Mouse (Mus musculus): ENCODE measurements at regions not wholly inside any gene's neighbourhood (a gene's known extent, or its start where the extent isn't known, plus 50 kb on each side); places are given as distances from the start of the nearest gene placed in this dataset.

- no peak for DNase-seq (ENCODE audit: low spot score)
Measured at GRCm38 (mm10) chr2:55687345-55687744, 251.6 kb downstream of the Kcnj3 start.

GRCm38 (mm10) chr2:55692902-55693870, 257.4 kb downstream of the Kcnj3 start:
- peak; percentile 47 for DNase-seq (ENCODE audit: low spot score)

- no peak for DNase-seq (ENCODE audit: low spot score)
Measured at GRCm38 (mm10) chr2:55699705-55700104, 263.9 kb downstream of the Kcnj3 start.

Data from embryo, embryonic 10.5 days (tissue).